Mouse (Mus musculus): ENCODE measurements around the gene Cyp2c69.
"Not testable (repeated sequence)": the region's sequence is repeated elsewhere in the genome, so short reads cannot be mapped to it uniquely, and the experiment has no call there.

Gene Cyp2c69

DNA sequence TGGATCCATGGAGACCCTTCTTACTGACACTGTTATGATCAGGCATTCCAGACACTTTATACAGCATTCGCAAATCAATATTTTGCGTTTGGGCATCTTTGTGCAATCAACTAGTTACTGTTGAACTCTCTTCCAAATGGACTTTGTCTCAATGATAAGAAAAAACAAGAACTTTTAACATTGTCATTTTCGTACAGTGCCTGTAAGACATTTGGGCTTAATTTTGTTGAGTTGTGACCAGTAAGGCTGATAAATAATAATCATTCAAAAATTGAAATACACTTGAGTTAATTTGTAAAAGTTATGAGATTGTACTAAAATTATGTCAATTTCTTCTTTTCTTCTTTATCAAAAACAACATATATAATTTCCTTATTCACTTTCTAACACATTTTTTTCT is at the start of gene Cyp2c69:
Cyp2c69 (minus strand) TSS at position 101 of the 400 bp plus-strand sequence.
- DNase-seq (ENCODE audit: low spot score), result not testable (repeated sequence)

DNA sequence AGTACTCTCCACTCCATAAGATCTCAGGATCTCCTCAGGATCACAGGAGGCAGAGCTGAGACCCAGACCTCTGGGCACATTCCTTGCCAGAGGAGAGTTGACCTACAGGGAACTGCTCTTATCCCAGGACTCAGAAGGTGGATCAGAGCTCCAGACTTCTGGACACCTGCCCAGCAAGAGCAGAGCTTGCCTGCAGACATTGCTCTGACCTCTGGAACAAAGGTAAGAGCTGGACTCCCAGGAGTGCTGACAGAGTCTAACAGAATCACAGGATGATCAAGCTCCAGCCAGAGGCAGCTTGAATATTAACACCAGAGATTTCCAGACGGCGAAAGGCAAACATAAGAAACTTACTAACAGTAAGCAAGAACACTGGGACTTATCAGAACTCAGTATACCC is 48.8 kb upstream of the Cyp2c69 start:
- no peak for DNase-seq (ENCODE audit: low spot score)

GRCm38 (mm10) chr19:39930032-39930431 is 43.4 kb upstream of the Cyp2c69 start:
- DNase-seq (ENCODE audit: low spot score), result peak; percentile 6

GRCm38 (mm10) chr19:39901656-39902055 is 15.1 kb upstream of the Cyp2c69 start:
- no peak for DNase-seq (ENCODE audit: low spot score)

- not testable (repeated sequence) for DNase-seq (ENCODE audit: low spot score)
Measured at GRCm38 (mm10) chr19:39890079-39890478, 3.5 kb upstream of the Cyp2c69 start.

- no peak for DNase-seq (ENCODE audit: low spot score)
Measured at GRCm38 (mm10) chr19:39866133-39866532, 20.5 kb downstream of the Cyp2c69 start.

DNA sequence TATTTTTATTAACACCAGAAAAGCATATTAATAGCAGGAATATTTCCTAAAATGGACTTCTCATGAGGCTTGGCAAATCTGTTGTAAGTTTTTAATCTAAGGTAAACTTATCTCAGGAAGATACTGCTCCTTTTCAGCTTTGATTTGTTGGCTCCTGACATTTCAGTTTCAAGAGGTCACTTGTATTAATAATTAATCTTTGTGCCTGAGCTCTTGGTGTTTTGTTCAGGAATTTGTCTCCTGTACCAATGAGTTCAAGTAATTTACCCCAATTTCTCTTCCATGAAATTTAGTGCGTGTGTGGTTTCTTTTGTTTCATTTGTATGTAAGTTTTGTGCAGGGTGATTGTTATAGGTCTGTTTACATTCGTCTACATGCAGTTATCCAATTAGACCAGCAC is 65.7 kb downstream of the Cyp2c69 start:
- not testable (repeated sequence) for DNase-seq (ENCODE audit: low spot score)

DNA sequence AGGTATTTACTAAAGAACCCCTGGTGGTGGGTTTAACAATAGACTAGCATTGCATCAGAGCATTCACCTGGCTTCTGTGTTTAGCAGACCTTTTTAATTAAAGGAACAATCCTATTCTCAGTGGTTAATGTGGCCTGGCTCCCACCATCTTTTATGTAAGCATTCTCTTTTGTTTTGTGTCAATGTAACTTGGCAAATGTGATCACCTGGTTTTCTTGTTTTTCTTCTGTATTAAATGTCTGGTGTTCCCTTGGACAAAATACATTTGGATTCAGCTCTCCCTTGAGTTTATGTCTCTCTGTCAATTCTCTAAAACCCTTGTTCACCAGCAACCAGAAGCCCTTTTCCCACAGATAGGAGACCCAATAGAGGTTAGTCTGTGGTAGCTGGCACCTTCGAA is 70.2 kb downstream of the Cyp2c69 start:
- not testable (repeated sequence) for DNase-seq (ENCODE audit: low spot score)

GRCm38 (mm10) chr19:39815991-39816390 is 70.6 kb downstream of the Cyp2c69 start:
- DNase-seq (ENCODE audit: low spot score), result not testable (repeated sequence)

- DNase-seq (ENCODE audit: low spot score), result not testable (repeated sequence)
Measured at GRCm38 (mm10) chr19:39812714-39813113, 73.9 kb downstream of the Cyp2c69 start, which contains the start of gene Cyp2c40. Cyp2c40 (minus strand) TSS chr19:39812814.
